Mouse (Mus musculus): ENCODE data around the gene Tsacc.

Gene Tsacc

GRCm38 (mm10) chr3:88239446-88239845, 57.4 kb downstream of the Tsacc start:
- DNase-seq (ENCODE audit: low read depth, low spot score) = no peak

DNA sequence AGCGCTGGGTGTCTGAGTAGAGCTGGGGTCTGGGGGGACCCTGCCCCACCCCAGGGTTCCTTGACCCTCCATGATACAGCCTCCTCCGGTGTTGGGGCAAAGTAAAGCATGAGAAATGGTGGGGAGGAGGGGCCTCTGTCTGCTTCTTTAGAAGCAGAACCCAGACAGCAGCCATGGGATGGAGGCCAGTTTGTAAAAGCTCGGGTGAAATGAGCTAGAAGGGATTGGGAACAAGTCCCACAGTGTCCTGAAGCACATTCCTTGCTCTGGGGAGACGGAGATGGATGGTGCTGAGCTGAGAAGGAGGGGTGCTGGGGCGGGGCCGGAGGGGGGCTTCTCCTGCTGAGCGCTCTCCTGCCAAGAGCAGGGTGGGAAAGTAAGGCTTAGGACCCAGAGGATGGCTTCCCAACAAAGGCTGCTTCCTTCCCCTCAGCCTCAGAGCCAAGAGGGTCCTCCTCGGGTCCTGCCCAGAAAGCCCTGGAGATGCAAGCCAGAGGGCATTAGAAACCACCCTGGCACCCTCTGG, 57.9 kb downstream of the Tsacc start:
- DNase-seq (ENCODE audit: low read depth, low spot score) = no peak

DNA sequence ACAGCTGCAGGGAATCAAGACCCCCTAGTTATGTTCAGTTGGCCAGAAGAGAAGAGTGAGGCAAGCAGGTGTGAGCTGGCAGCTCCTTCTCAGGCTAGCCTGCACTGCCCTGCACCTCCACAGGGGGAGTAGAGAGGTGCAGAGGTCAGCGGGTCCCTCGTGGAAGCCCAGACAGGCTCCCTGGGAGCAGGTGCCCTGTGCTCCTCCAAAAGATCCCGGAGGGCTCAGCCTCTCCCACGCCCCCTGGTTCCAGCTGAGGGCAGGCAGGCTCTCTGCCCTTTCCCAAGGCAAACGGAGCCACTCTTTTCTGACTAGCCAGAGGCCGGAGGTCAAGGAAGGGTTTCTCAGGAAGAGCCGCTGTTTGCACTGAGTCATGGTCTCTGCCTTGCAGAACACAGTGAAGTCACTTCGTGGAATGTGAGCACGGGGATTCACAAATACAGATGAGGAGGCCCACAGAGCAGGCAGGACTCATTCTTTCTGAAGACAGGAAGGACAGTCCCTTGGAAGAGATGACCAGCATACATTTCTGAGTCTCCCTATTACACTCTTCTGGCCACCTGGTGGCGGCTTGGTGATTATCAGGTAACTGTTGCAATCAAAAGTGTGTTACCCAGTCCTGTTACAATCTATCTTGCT, 59.1 kb downstream of the Tsacc start:
- DNase-seq (ENCODE audit: low read depth, low spot score) = no peak

DNA sequence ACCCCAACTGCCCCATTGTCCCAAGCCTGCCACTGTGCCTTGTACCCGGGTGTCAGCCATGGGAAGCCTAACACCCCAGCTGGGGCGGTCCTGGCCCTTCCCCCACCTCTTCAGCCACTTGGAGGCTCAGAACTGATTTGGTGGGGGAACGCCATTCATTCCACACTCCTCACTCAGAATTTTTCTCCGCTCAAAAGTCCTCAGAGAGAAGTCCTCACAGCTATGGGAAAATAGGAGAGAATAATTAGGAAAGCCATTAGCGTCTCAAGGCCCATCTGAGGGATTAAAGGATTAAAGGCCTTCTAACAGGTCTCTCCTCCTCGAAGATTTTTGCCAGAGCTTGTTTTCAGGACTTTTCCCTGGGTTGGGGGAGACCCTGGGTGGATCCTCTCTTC, 59.6 kb downstream of the Tsacc start:
- no peak for DNase-seq (ENCODE audit: low read depth, low spot score)

DNA sequence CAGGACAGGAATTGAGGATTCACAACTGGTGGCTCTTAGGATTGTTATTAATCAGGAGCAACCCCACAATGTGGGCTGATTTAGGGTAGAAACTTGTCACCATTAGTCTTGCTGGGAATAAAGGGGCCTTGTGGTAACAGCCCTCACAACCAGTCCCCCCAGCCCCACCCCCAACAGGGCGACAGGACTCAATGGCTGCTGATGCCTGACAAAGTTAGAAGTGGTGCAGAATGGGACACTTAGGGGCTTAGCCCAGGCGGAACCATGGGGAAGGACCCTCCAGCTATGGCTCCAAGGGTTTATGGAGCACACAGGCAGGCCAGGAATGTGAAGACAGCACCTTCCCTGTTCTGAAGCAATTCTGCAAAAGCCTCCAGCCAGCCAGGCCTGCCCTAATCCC, 61.2 kb downstream of the Tsacc start:
- DNase-seq (ENCODE audit: low read depth, low spot score) = no peak

- DNase-seq (ENCODE audit: low read depth, low spot score) = no peak
These were observed 61.6 kb downstream of the Tsacc start for GRCm38 (mm10) chr3:88235216-88235615.

DNA sequence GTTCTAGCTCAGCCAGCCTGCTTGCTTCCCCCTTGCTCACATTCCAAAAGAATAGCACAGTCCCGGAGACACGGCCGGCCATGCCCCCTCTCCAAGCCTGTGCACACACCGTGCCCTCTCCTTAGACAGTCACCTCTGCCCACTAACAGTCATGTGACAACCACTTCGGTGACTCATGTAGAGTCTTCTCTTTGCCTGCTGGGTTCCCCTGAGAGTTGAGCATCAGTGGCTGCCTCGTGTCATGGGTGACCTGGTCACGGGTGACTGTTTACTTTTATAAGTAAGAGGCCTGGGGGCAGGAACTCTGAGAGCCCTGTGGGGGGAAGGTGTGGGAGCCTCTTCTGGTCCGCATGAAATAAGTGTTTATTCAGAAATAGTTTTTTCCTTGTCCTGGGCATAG, 62.8 kb downstream of the Tsacc start:
- DNase-seq (ENCODE audit: low read depth, low spot score) = no peak

DNA sequence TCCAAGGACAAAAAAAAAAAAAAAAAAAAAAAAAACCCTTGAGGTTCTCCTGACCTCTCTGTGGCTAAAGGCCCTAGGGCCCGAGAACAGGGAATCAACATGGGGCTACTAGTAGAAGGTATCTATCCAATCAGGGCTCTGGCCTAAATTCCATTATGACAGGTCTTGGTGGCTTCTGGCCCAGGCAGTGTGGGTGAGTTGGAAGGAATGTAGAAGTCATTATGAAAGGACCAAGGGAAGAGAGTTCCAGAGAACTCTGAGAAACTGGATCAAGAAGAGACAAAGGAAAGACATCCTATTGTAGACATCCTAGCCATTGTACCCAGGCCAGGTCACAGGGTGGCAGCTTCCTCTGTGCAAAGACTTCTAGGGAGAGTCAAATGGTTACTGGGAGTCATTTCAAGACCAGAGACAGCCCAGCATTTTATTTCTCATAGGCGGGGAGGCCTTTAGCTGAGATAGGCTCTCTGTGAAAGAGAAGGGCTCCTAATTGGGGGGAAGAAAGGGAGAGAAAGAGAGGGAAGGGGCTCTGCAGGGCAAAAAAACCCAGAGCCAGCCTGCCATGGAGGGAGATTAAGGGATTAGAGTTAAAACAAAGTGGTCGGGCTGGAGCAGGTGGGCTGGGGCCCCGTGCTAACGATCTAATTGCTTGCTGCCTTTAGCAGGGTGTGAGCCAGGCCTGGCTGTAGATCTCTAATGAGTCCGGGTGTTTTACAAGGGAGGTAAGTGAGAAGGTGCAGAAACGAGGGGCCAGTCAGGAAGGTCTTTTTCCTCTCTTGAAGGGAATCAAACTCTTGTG, 63.7 kb downstream of the Tsacc start:
- no peak for DNase-seq (ENCODE audit: low read depth, low spot score)
